Mouse (Mus musculus) MN1 (cell line): ENCODE measurements around the gene Ddx19b.
"Not testable (repeated sequence)": the region's sequence is repeated elsewhere in the genome, so short reads cannot be mapped to it uniquely, and the experiment has no call there.

Source experiments
- DNase-seq: peaks from one replicate; pipeline ENCODE4 v3.0.0-alpha.2; 2016; ENCODE audit warnings: low spot score

Gene Ddx19b

GRCm38 (mm10) chr8:111033482-111034215 lies 2.1 kb upstream of the Ddx19b start:
- peak; percentile 100 for DNase-seq

GRCm38 (mm10) chr8:111032916-111033315 lies 1.4 kb upstream of the Ddx19b start, which contains the start of gene Aars:
TSS of gene Aars (plus strand) at chr8:111033144.
- DNase-seq = peak; percentile 86

- no peak for DNase-seq
Measured at GRCm38 (mm10) chr8:111030045-111030444, 1.5 kb downstream of the Ddx19b start.

- DNase-seq = no peak
Measured at GRCm38 (mm10) chr8:111029589-111029988, 2.0 kb downstream of the Ddx19b start.

- DNase-seq = peak; percentile 21
Measured at GRCm38 (mm10) chr8:111027391-111027937, 4.1 kb downstream of the Ddx19b start.

- not testable (repeated sequence) for DNase-seq
Measured at GRCm38 (mm10) chr8:111026609-111027008, 4.9 kb downstream of the Ddx19b start.

GRCm38 (mm10) chr8:111010230-111010991 lies 21.1 kb downstream of the Ddx19b start:
- DNase-seq = not testable (repeated sequence)

- DNase-seq = peak; percentile 96
Measured at GRCm38 (mm10) chr8:110997547-110998531, 33.7 kb downstream of the Ddx19b start, which contains the start of gene Ddx19a. TSS of gene Ddx19a (minus strand) at chr8:110997800.

GRCm38 (mm10) chr8:110996641-110997430 lies 34.7 kb downstream of the Ddx19b start:
- DNase-seq = peak; percentile 39

- DNase-seq = no peak
Measured at GRCm38 (mm10) chr8:110990017-110990416, 41.5 kb downstream of the Ddx19b start.

GRCm38 (mm10) chr8:110987805-110988744 lies 43.5 kb downstream of the Ddx19b start:
- no peak for DNase-seq

GRCm38 (mm10) chr8:110981304-110981703 lies 50.2 kb downstream of the Ddx19b start:
- DNase-seq = no peak

GRCm38 (mm10) chr8:110977987-110978386 lies 53.6 kb downstream of the Ddx19b start:
- not testable (repeated sequence) for DNase-seq

- DNase-seq = not testable (repeated sequence)
Measured at GRCm38 (mm10) chr8:110976532-110976931, 55.0 kb downstream of the Ddx19b start.

- no peak for DNase-seq
Measured at GRCm38 (mm10) chr8:110969910-110970770, 61.4 kb downstream of the Ddx19b start.

GRCm38 (mm10) chr8:110967326-110967725 lies 64.2 kb downstream of the Ddx19b start:
- DNase-seq = peak; percentile 45

GRCm38 (mm10) chr8:110966586-110966985 lies 65.0 kb downstream of the Ddx19b start:
- DNase-seq = peak; percentile 28

GRCm38 (mm10) chr8:110965594-110965993 lies 66.0 kb downstream of the Ddx19b start:
- DNase-seq = peak; percentile 95
